Mouse (Mus musculus): ENCODE measurements around the gene Fgfr2.

DNA sequence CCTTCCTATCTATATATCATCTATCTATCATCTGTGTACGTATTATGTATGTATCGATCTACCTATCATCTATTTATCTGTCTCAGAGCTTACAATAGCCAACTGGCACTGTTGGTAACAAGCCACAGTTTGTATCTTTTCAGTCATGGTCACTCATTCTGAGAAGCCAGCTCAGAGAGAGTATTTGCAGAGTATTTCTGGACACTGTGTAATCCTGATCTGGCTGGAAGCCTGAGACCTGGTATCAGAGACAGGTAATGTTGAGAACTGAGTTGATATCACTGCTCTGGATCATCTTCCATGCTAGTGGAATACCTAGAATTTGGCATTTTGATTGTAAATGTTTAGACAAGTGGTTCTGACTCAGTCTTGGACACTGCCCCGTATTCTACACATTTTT lies 2492.2 kb downstream of the Fgfr2 start:
- no peak for TF ChIP-seq POLR2A (IDR thresholded peaks at IDR 0.05; ENCODE audit: insufficient read length, low read depth)
- TF ChIP-seq USF1 (IDR thresholded peaks at IDR 0.05; ENCODE audit: low read depth), result no peak
- TF ChIP-seq E2F4 (IDR thresholded peaks at IDR 0.05; ENCODE audit: insufficient read depth), result no peak
- no peak for TF ChIP-seq POLR2AphosphoS2 (IDR thresholded peaks at IDR 0.05; ENCODE audit: insufficient read length, low read depth)
